Mouse (Mus musculus) myocyte (in vitro differentiated cells): ENCODE results near the gene Atg13.

Source experiments
- MYOG ChIP-seq, 3 experiments: IDR thresholded peaks; one replicate each; pipeline ENCODE4 v1.6.1; 2011; ENCODE audit warnings: control low read depth in 2 of 3, low read depth in 2 of 3, mild to moderate bottlenecking in 2 of 3; ENCODE audit not compliant: insufficient read length in 2 of 3, control insufficient read depth in 1 of 3, insufficient read depth in 1 of 3
- POLR2A ChIP-seq: IDR thresholded peaks from one replicate; pipeline ENCODE4 v1.6.1; 2011; ENCODE audit warnings: low read depth, mild to moderate bottlenecking, control low read depth, moderate library complexity; ENCODE audit not compliant: insufficient read length
- POLR2AphosphoS2 ChIP-seq: IDR thresholded peaks from one replicate; pipeline ENCODE4 v1.6.1; 2011; ENCODE audit warnings: low read depth, control low read depth; ENCODE audit not compliant: insufficient read length

DNA sequence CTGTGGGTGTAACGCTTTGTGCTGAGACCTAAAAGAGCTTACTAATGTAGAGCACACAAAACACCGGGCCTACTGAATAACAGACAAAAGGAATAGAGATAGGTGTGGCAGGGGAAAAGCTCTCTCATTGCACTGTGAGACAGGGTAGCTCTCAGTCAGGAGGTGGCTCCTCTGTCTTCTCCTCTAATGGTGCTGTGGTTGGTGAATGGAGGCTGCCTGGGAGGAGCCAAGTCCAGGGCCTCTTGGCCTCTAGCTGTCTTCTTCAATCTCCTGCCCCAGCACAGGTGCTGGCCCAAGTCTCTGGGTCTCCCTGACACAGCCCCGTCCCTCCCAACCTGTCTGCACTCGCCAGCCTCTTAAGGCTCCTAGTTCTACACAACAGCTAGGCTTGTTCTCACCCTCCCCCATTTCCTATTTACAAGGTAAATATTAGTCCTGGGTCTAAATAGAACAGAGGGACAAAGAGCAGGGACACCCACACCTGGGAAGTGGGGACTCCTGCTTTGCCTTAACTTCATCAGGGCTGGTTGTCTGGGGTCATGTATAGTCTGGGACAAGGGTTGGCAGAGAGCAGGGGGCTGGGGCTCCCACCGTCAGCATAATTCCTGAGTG, 73.5 kb downstream of the Atg13 start:
- no peak for TF ChIP-seq POLR2A
- TF ChIP-seq MYOG (IDR thresholded peaks at IDR 0.05; ENCODE audit: control insufficient read depth in 1 of 3, insufficient read depth in 1 of 3, insufficient read length in 2 of 3, low read depth in 2 of 3): peak in 1 of 3 experiments; percentile 15
- no peak for TF ChIP-seq POLR2AphosphoS2
